Mouse (Mus musculus): ENCODE measurements around the gene Tex19.2. TPM values are rescaled to one million over a fixed set of nuclear protein-coding genes. Genes with fewer than 3 reads are reported as not detected.

The Tex19.2 gene
- not detected in 2 replicates for polyA plus RNA-seq (2015; fragmentation: Nextera tagmentation; extraction: Ambion mirVana)

DNA sequence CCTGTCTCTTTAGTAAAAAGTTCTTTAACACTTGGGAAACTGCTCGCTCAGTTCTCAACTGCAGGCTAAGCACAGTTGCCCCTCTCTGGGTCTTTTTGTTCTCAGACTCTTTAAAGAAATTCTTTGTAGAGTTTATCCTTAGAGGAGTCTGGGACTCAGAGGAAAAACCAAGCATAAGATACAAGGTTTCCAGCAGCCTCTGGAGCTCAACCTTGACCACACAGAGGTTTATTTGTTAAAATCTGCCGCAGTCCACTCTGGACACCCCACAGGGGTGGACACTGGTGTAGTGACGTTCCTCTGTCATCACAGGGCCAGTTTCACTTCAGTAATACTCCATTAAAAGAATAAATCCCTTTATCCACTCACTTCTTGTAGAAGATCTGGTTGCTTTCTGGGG lies at the start of gene Tex19.2:
Gene Tex19.2, minus strand, starts transcription at position 101 of the 400 bp plus-strand sequence.

DNA sequence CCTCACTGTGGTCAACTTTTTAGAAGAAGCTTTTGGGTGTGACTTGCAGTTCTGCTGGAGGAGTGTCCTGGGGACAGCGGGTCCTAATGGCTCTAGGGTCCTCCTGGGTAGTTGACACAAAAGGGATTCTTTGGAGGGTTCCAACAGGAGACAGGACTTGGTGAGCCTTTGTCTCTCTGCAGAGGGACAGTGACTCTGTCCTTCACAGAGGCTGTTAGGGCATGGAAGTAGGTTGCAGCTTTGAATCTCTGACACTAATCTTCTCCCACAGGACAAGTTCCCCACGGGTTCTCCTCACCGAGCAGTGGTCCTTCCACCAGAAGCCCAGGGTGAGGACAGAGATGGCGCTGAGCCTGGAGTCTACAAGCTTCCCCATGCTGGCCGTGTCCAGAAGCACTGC lies 41.5 kb upstream of the Tex19.2 start, which contains the start of gene Uts2r:
Gene Uts2r, plus strand, starts transcription at position 301 of the 400 bp plus-strand sequence.

DNA sequence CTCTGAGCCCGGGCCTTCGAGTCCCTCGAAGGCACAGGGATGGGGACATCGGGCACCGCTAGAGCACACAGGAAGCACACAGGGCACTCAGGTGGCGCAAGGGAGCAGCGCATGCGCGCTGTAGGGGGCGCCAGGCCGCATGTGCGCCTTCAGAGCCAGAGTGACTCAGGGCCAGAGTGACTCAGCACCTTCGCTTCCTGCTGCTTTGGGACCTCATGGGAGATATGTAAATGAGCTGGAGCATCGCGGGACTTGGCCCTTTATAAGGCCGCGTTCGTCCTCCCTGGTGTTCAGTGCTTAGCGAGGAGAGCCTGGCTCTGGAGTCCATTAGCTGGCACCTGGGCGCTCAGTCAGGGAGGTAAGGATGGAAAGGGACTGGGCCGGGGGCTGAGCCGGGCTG lies 27.4 kb upstream of the Tex19.2 start, which contains the start of gene Tex19.1:
Gene Tex19.1, plus strand, starts transcription at position 279 of the 400 bp plus-strand sequence.

DNA sequence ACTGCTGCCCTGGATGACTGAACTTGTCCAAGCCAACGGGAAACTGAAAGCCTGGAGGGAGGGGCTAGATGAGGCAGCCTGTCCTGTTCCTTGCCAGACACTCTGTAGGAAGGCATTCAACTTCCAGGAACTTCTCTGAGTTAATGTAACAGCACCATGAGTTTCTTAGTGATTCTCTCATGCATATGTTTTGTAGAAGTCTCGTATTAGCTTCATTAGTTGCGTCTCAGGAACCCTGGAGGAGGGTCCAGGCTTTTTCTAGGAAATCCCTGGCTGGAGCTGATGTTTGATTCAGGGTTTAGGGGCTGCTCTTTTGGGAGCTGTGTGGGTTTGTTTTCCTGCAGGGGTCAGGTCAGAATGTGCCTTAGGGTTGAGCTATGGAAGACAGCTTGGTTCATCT lies 37.4 kb downstream of the Tex19.2 start, which contains the start of gene Sectm1a:
Gene Sectm1a, minus strand, starts transcription at position 101 of the 400 bp plus-strand sequence.

Other genes with a start within 250 kb of the Tex19.2 start
- gene Ccdc57, start 185.8 kb downstream of the Tex19.2 start, polyA plus RNA-seq (2015; fragmentation: Nextera tagmentation; extraction: Ambion mirVana), result 4.0 and 4.1 TPM in 2 replicates
- gene Slc16a3, start 170.2 kb downstream of the Tex19.2 start, polyA plus RNA-seq (2015; fragmentation: Nextera tagmentation; extraction: Ambion mirVana), result 3.7 and 4.1 TPM in 2 replicates
- gene Csnk1d, start 127.3 kb downstream of the Tex19.2 start, polyA plus RNA-seq (2015; fragmentation: Nextera tagmentation; extraction: Ambion mirVana), result 87.4 and 94.5 TPM in 2 replicates
- 0.18 TPM in 1 of 2 replicates, not detected in the other for gene Cd7, start 79.3 kb downstream of the Tex19.2 start, polyA plus RNA-seq (2015; fragmentation: Nextera tagmentation; extraction: Ambion mirVana)
- not detected in 2 replicates for gene Sectm1b, start 55.1 kb downstream of the Tex19.2 start, polyA plus RNA-seq (2015; fragmentation: Nextera tagmentation; extraction: Ambion mirVana)
- gene Sectm1a, start 37.5 kb downstream of the Tex19.2 start, polyA plus RNA-seq (2015; fragmentation: Nextera tagmentation; extraction: Ambion mirVana), result 0.26 and 0.50 TPM in 2 replicates
- 0.09 TPM in 1 of 2 replicates, not detected in the other for gene Tex19.1, start 27.5 kb upstream of the Tex19.2 start, polyA plus RNA-seq (2015; fragmentation: Nextera tagmentation; extraction: Ambion mirVana)
- 0.72 and 0.88 TPM in 2 replicates for gene Uts2r, start 41.6 kb upstream of the Tex19.2 start, polyA plus RNA-seq (2015; fragmentation: Nextera tagmentation; extraction: Ambion mirVana)
- gene Hexdc, start 85.8 kb upstream of the Tex19.2 start, polyA plus RNA-seq (2015; fragmentation: Nextera tagmentation; extraction: Ambion mirVana), result 35.7 and 46.1 TPM in 2 replicates
- 36.1 and 39.1 TPM in 2 replicates for gene Ogfod3, start 86.0 kb upstream of the Tex19.2 start, polyA plus RNA-seq (2015; fragmentation: Nextera tagmentation; extraction: Ambion mirVana)
- 24.0 and 25.7 TPM in 2 replicates for gene Cybc1, start 110.6 kb upstream of the Tex19.2 start, polyA plus RNA-seq (2015; fragmentation: Nextera tagmentation; extraction: Ambion mirVana)
- 34.3 and 34.8 TPM in 2 replicates for gene Narf, start 118.6 kb upstream of the Tex19.2 start, polyA plus RNA-seq (2015; fragmentation: Nextera tagmentation; extraction: Ambion mirVana)
- gene Foxk2, start 141.3 kb upstream of the Tex19.2 start, polyA plus RNA-seq (2015; fragmentation: Nextera tagmentation; extraction: Ambion mirVana), result 17.5 and 23.6 TPM in 2 replicates
- gene Wdr45b, start 235.8 kb upstream of the Tex19.2 start, polyA plus RNA-seq (2015; fragmentation: Nextera tagmentation; extraction: Ambion mirVana), result 77.1 and 83.8 TPM in 2 replicates

Measured in neural tube, postnatal 0 days (tissue).